16 mouse cellular contexts compared by ENCODE assay signal in genomic region chr7:96679746-96680145, GRCm38 (mm10).
DNase-seq lines count a peak whose midpoint lies in the region; ATAC-seq and TF ChIP-seq lines count a peak whose summit lies in the region.
"Had no signal": no experiment of that assay in that cellular context is flagged by ENCODE, and none has a peak within 500 bp of the region (broad histone marks: within the 10 kb centered on the region; RNA-seq: fewer than 3 reads in every experiment).

No protein-coding gene starts in this region.

- 28% methylated on average over 1 of the region's 1 CpGs for WGBS in forebrain, embryonic 13.5 days
- WGBS in forebrain, embryonic 16.5 days, result 48% methylated on average over 1 of the region's 1 CpGs
- WGBS in lung, embryonic 15.5 days, result 76% methylated on average over 1 of the region's 1 CpGs
- 30% methylated on average over 1 of the region's 1 CpGs for WGBS in embryonic facial prominence, embryonic 11.5 days
- 91% methylated on average over 1 of the region's 1 CpGs for WGBS in thymus, adult 2 months

- H3K4me3 ChIP-seq in forebrain, embryonic 13.5 days, result no peak overlapping the region
- no peak overlapping the region for H3K4me3 ChIP-seq in forebrain, embryonic 16.5 days (replicated peaks; ENCODE audit: low read length)
- H3K4me3 ChIP-seq in lung, embryonic 15.5 days, result no peak overlapping the region
- H3K4me3 ChIP-seq in embryonic facial prominence, embryonic 11.5 days (ENCODE audit: low read depth, low read length), result no peak overlapping the region
- H3K4me3 ChIP-seq in thymus, adult 2 months (ENCODE audit: control insufficient read depth, insufficient read depth, low read length), result no peak overlapping the region
- H3K4me3 ChIP-seq: forebrain, embryonic 12.5 days; gastrocnemius, adult 2 months; limb, embryonic 13.5 days; myocyte had no signal

- H3K4me2 ChIP-seq in forebrain, embryonic 13.5 days, result no peak overlapping the region
- no peak overlapping the region for H3K4me2 ChIP-seq in forebrain, embryonic 16.5 days (ENCODE audit: low read length)
- no peak overlapping the region for H3K4me2 ChIP-seq in lung, embryonic 15.5 days
- no peak overlapping the region for H3K4me2 ChIP-seq in embryonic facial prominence, embryonic 11.5 days (ENCODE audit: low read depth, low read length)
- H3K4me2 ChIP-seq: forebrain, embryonic 12.5 days; limb, embryonic 13.5 days had no signal

- H3K36me3 ChIP-seq in forebrain, embryonic 13.5 days (ENCODE audit: poor library complexity, severe bottlenecking), result no peaks in the 10 kb centered on the region
- no peaks in the 10 kb centered on the region for H3K36me3 ChIP-seq in forebrain, embryonic 16.5 days (ENCODE audit: control insufficient read depth, insufficient read depth)
- H3K36me3 ChIP-seq in lung, embryonic 15.5 days, result no peaks in the 10 kb centered on the region
- no peaks in the 10 kb centered on the region for H3K36me3 ChIP-seq in embryonic facial prominence, embryonic 11.5 days (replicated peaks; ENCODE audit: control insufficient read depth, insufficient read depth, low read depth, low read length)
- no peaks in the 10 kb centered on the region for H3K36me3 ChIP-seq in thymus, adult 2 months (ENCODE audit: control insufficient read depth, insufficient read depth, low read length)
- H3K36me3 ChIP-seq: forebrain, embryonic 12.5 days; limb, embryonic 13.5 days had no signal

- no peak for TF ChIP-seq POLR2A in thymus, adult 2 months (IDR thresholded peaks at IDR 0.05; ENCODE audit: control insufficient read depth, extremely low read depth, insufficient read depth, low read length, poor library complexity)

- no peak for ATAC-seq in forebrain, embryonic 13.5 days
- ATAC-seq in forebrain, embryonic 16.5 days, result no peak
- 0 out of 2 replicates have a peak, but pooled peaks have one; percentile 37 for ATAC-seq in lung, embryonic 15.5 days (ENCODE audit: borderline replicate concordance, extremely low read depth, low FRiP score, low TSS enrichment)
- ATAC-seq in embryonic facial prominence, embryonic 11.5 days (replicated peaks; ENCODE audit: insufficient number of reproducible peaks, low FRiP score, low TSS enrichment, low read depth), result peak; percentile 54; the same call in 1 of the 2 replicates
- ATAC-seq: intestine, postnatal 0 days; liver, postnatal 0 days had no signal

- no peak for DNase-seq in lung, postnatal 4 days
- no peak for DNase-seq in embryonic facial prominence, embryonic 11.5 days (ENCODE audit: low spot score)
- DNase-seq in kidney, postnatal 14 days, result peak; percentile 39
- no peak for DNase-seq in liver
- DNase-seq in thymus, adult 2 months, result no peak
- DNase-seq: cerebellum, adult 8-10 months; gastrocnemius, adult 2 months; liver, postnatal 0 days; thymus, adult 18-20 months had no signal

- H3K4me1 ChIP-seq in forebrain, embryonic 13.5 days, result peaks cover 39% of the 10 kb centered on the region
- H3K4me1 ChIP-seq in forebrain, embryonic 16.5 days (replicated peaks; ENCODE audit: control insufficient read depth, insufficient read depth, low read length), result peaks cover 16% of the 10 kb centered on the region
- H3K4me1 ChIP-seq in lung, embryonic 15.5 days, result peaks cover 16% of the 10 kb centered on the region
- 0 out of 2 replicates have a peak, but pooled peaks cover 3% of the 10 kb centered on the region for H3K4me1 ChIP-seq in embryonic facial prominence, embryonic 11.5 days (ENCODE audit: control insufficient read depth, insufficient read depth, low read length)
- no peaks in the 10 kb centered on the region for H3K4me1 ChIP-seq in thymus, adult 2 months (replicated peaks; ENCODE audit: control insufficient read depth, insufficient read depth, low read length)

- peaks cover 21% of the 10 kb centered on the region for H3K27me3 ChIP-seq in forebrain, embryonic 13.5 days
- no peaks in the 10 kb centered on the region for H3K27me3 ChIP-seq in forebrain, embryonic 16.5 days (replicated peaks; ENCODE audit: control insufficient read depth, insufficient read depth, low read length)
- no peaks in the 10 kb centered on the region for H3K27me3 ChIP-seq in lung, embryonic 15.5 days
- H3K27me3 ChIP-seq in embryonic facial prominence, embryonic 11.5 days (ENCODE audit: control insufficient read depth, insufficient read depth, low read length), result no peaks in the 10 kb centered on the region
- no peaks in the 10 kb centered on the region for H3K27me3 ChIP-seq in thymus, adult 2 months (ENCODE audit: control insufficient read depth, insufficient read depth, low read length)

- no peak overlapping the region for H3K9ac ChIP-seq in forebrain, embryonic 13.5 days
- H3K9ac ChIP-seq in forebrain, embryonic 16.5 days (replicated peaks; ENCODE audit: low read depth, low read length), result no peak overlapping the region
- H3K9ac ChIP-seq in lung, embryonic 15.5 days, result no peak overlapping the region
- no peak overlapping the region for H3K9ac ChIP-seq in embryonic facial prominence, embryonic 11.5 days (replicated peaks; ENCODE audit: low read length)
- H3K9ac ChIP-seq: forebrain, embryonic 12.5 days; limb, embryonic 13.5 days; liver, postnatal 0 days had no signal

- H3K9me3 ChIP-seq in forebrain, embryonic 13.5 days (replicated peaks), result no peaks in the 10 kb centered on the region
- H3K9me3 ChIP-seq in forebrain, embryonic 16.5 days (ENCODE audit: control insufficient read depth, low read length), result no peaks in the 10 kb centered on the region
- H3K9me3 ChIP-seq in lung, embryonic 15.5 days, result no peaks in the 10 kb centered on the region
- H3K9me3 ChIP-seq in embryonic facial prominence, embryonic 11.5 days (replicated peaks; ENCODE audit: control insufficient read depth, low read length), result no peaks in the 10 kb centered on the region
- H3K9me3 ChIP-seq: forebrain, embryonic 12.5 days; limb, embryonic 13.5 days had no signal

- H3K27ac ChIP-seq in forebrain, embryonic 13.5 days, result peak overlapping the region; percentile 16; the same call in 1 of the 2 replicates
- H3K27ac ChIP-seq in forebrain, embryonic 16.5 days (ENCODE audit: low read length), result no peak overlapping the region
- no peak overlapping the region for H3K27ac ChIP-seq in lung, embryonic 15.5 days
- H3K27ac ChIP-seq in embryonic facial prominence, embryonic 11.5 days (replicated peaks; ENCODE audit: low read depth, low read length), result no peak overlapping the region
- no peak overlapping the region for H3K27ac ChIP-seq in thymus, adult 2 months (ENCODE audit: control insufficient read depth, insufficient read depth, low read length)
- H3K27ac ChIP-seq: gastrocnemius, adult 2 months; limb, embryonic 13.5 days had no signal

- no peak for TF ChIP-seq CTCF in thymus, adult 2 months (IDR thresholded peaks at IDR 0.05; ENCODE audit: borderline replicate concordance, control insufficient read depth, extremely low read depth, insufficient read depth, low read length, poor library complexity)

Comparison
In these comparisons a context has a peak if more than half of its experiments do, and no peak if none do; other contexts are left out.
1. ATAC-seq: peak in lung, embryonic 15.5 days (single experiment) and embryonic facial prominence, embryonic 11.5 days (single experiment); none in forebrain, embryonic 13.5 days (single experiment) and forebrain, embryonic 16.5 days (single experiment).